Mouse (Mus musculus) lung, postnatal 0 days (tissue): ENCODE results near the gene Hspa12b. TPM values are rescaled to one million over a fixed set of nuclear protein-coding genes. Genes with fewer than 3 reads are reported as not detected.

Experiments used
- ATAC-seq: fragments of 200-750 bp; cut with Nextera tagmentation; 2 replicates; pipeline ENCODE4 v1.8.0; 2017; ENCODE audit warnings: moderate library complexity
- DNase-seq: peaks from one replicate; pipeline ENCODE4 v3.0.0-alpha.2; 2016; ENCODE audit warnings: low spot score
- H3K27ac ChIP-seq: fragments of 300-500 bp; sonication (generic); 2 replicates; pipeline ENCODE4 v1.5.1; 2014; ENCODE audit warnings: antibody characterized with exemption, mild to moderate bottlenecking, low read length, mixed read lengths
- H3K27me3 ChIP-seq: fragments of 300-500 bp; sonication (generic); replicated peaks from 2 replicates; pipeline ENCODE4 v1.6.1; 2014; ENCODE audit warnings: low read length, mixed read lengths; ENCODE audit not compliant: insufficient read depth
- H3K36me3 ChIP-seq: fragments of 300-500 bp; sonication (generic); 2 replicates; pipeline ENCODE4 v1.6.1; 2014; ENCODE audit warnings: low read length, mixed read lengths; ENCODE audit not compliant: insufficient read depth
- H3K4me1 ChIP-seq: fragments of 300-500 bp; sonication (generic); 2 replicates; pipeline ENCODE4 v1.6.1; 2014; ENCODE audit warnings: antibody characterized with exemption, low read depth, low read length, mixed read lengths; ENCODE audit not compliant: insufficient read depth
- H3K4me2 ChIP-seq: fragments of 300-500 bp; sonication (generic); replicated peaks from 2 replicates; pipeline ENCODE4 v1.6.1; 2014; ENCODE audit warnings: low read depth, mild to moderate bottlenecking, low read length, moderate library complexity, mixed read lengths
- H3K4me3 ChIP-seq: fragments of 300-500 bp; sonication (generic); 2 replicates; pipeline ENCODE4 v1.5.1; 2014; ENCODE audit warnings: low read depth, low read length
- H3K9ac ChIP-seq: fragments of 300-500 bp; sonication (generic); replicated peaks from 2 replicates; pipeline ENCODE4 v1.6.1; 2014; ENCODE audit warnings: low read depth, mild to moderate bottlenecking
- H3K9me3 ChIP-seq: fragments of 300-500 bp; sonication (generic); 2 replicates; pipeline ENCODE4 v1.6.1; 2016; ENCODE audit warnings: low read length, mixed read lengths
- CTCF ChIP-seq: IDR thresholded peaks from 2 replicates; pipeline ENCODE4 v1.5.1; 2016; ENCODE audit warnings: antibody characterized with exemption, mild to moderate bottlenecking
- EP300 ChIP-seq: IDR thresholded peaks from 2 replicates; pipeline ENCODE4 v1.6.1; 2016; ENCODE audit warnings: antibody characterized with exemption, mild to moderate bottlenecking, control low read depth
- WGBS: fragments of 180-500 bp; shearing (Covaris S2); extraction: QIAGEN DNeasy Blood & Tissue Kit; methylation state at CpG from one replicate; pipeline ENCODE4 v1.1.7; 2014; 5-methylcytosine and 5-hydroxymethylcytosine counted together
- polyA plus RNA-seq: library from polyadenylated mRNA; unstranded; fragments of >200 nt; fragmentation: Nextera tagmentation; extraction: Ambion mirVana; gene quantifications from 2 replicates; pipeline ENCODE4 v1.2.1, GENCODE M21; 2015

Gene Hspa12b
- polyA plus RNA-seq, 1 experiment from 2014 or later: 17.9 TPM

- H3K27ac ChIP-seq: no peak overlapping the region
- no peak for ATAC-seq
- no peak for DNase-seq
- peaks cover under 1% of the 10 kb centered on the region; the same call in 1 of the 2 replicates for H3K4me1 ChIP-seq
- no peaks in the 10 kb centered on the region for H3K27me3 ChIP-seq
- H3K9me3 ChIP-seq: no peaks in the 10 kb centered on the region
- 61% methylated on average over 13 of the region's 13 CpGs for WGBS
- no peak overlapping the region for H3K4me3 ChIP-seq
- peaks cover 26% of the 10 kb centered on the region for H3K36me3 ChIP-seq
- no peak overlapping the region for H3K4me2 ChIP-seq
- no peak overlapping the region for H3K9ac ChIP-seq
- TF ChIP-seq EP300 (no peak), CTCF (no peak)
These were observed 18.0 kb downstream of the Hspa12b start for GRCm38 (mm10) chr2:131145121-131145520.

DNA sequence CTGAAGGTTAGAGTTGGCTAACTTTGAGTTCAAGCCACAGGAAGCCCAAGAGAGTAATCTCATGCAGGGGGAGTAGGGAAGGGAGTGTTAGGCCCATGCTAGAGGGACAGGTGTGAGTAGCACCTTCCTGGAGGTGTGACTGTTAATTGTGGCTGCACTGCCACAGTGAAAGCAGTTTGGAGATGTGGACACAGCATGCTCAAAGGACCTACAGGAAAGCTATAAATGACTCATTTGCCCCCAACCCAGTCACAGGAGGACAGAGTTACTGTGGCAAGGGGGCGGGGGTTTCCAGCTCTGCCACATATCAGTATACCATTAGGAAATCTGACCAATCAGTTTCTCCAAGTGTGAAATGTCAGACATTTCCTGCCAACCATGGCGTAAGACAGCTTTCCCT is 18.5 kb downstream of the Hspa12b start:
- peaks cover 26% of the 10 kb centered on the region for H3K36me3 ChIP-seq
- WGBS: 73% methylated on average over 2 of the region's 2 CpGs

DNA sequence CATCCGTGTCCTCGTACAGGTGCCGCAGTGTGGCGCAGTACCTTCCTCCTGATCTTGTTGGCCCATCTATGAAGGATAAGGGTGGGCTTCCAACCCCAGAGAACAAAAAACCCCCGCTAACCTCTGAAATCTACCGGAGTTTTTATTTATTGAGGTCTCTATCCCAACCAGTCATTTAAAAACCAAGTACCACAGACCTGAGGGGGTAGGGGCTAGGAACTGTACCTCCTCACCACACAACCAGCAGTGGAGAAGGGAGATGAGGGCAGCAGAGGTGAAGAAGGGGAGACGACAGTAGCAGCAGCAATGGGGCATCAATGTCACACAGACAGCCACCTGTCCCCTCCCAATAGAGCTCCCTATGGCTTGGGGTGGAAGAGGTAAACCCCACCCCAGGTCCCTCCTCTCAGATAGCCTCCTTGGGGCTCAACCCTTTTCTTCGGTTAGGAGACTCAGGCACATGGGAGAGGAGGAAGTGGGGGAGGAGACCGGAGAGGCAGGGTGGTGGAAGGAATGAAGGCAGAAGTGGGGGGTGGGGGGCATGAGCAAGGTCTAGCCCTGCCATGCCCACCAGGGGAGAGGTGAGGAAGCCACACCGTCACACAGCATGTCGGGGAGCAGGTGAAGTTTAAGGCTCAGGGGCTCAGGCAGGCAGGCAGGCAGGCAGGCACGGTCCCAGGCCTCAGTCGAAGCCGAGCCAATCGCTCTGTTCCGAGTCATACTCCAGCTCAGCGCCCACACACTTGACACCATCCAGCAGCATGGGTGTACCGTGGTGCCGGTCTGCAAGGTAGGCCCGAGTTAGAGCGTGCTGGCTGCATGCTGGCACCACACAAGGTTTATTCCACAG is 19.3 kb downstream of the Hspa12b start:
- DNase-seq: no peak
- ATAC-seq: no peak
- H3K36me3 ChIP-seq: peaks cover 26% of the 10 kb centered on the region
- 83% methylated on average over 20 of the region's 21 CpGs for WGBS
- no peak for TF ChIP-seq EP300
- no peak for TF ChIP-seq CTCF
- H3K27ac ChIP-seq: no peak overlapping the region
- H3K27me3 ChIP-seq: no peaks in the 10 kb centered on the region
- H3K4me3 ChIP-seq: no peak overlapping the region
- H3K9me3 ChIP-seq: no peaks in the 10 kb centered on the region
- H3K4me2 ChIP-seq: no peak overlapping the region
- no peaks in the 10 kb centered on the region for H3K4me1 ChIP-seq
- H3K9ac ChIP-seq: no peak overlapping the region

More for the DNA sequence above, 18.5 kb downstream of the Hspa12b start:
- Histone ChIP-seq H3K27ac (no peak overlapping the region), H3K9me3 (no peaks in the 10 kb centered on the region), H3K9ac (no peak overlapping the region), H3K27me3 (no peaks in the 10 kb centered on the region), H3K4me3 (no peak overlapping the region), H3K4me1 (no peaks in the 10 kb centered on the region), H3K4me2 (no peak overlapping the region)
- no peak for TF ChIP-seq EP300
- TF ChIP-seq CTCF: no peak
- DNase-seq (no peak), ATAC-seq (no peak)

GRCm38 (mm10) chr2:131147043-131147365 is 19.9 kb downstream of the Hspa12b start:
- DNase-seq: no peak
- TF ChIP-seq CTCF (no peak), EP300 (no peak)
- Histone ChIP-seq H3K9ac (no peak overlapping the region), H3K36me3 (peaks cover 26% of the 10 kb centered on the region), H3K4me1 (no peaks in the 10 kb centered on the region), H3K4me3 (no peak overlapping the region), H3K27me3 (no peaks in the 10 kb centered on the region), H3K27ac (no peak overlapping the region), H3K4me2 (no peak overlapping the region), H3K9me3 (no peaks in the 10 kb centered on the region)
- 92% methylated on average over 8 of the region's 8 CpGs for WGBS
- ATAC-seq: no peak

DNA sequence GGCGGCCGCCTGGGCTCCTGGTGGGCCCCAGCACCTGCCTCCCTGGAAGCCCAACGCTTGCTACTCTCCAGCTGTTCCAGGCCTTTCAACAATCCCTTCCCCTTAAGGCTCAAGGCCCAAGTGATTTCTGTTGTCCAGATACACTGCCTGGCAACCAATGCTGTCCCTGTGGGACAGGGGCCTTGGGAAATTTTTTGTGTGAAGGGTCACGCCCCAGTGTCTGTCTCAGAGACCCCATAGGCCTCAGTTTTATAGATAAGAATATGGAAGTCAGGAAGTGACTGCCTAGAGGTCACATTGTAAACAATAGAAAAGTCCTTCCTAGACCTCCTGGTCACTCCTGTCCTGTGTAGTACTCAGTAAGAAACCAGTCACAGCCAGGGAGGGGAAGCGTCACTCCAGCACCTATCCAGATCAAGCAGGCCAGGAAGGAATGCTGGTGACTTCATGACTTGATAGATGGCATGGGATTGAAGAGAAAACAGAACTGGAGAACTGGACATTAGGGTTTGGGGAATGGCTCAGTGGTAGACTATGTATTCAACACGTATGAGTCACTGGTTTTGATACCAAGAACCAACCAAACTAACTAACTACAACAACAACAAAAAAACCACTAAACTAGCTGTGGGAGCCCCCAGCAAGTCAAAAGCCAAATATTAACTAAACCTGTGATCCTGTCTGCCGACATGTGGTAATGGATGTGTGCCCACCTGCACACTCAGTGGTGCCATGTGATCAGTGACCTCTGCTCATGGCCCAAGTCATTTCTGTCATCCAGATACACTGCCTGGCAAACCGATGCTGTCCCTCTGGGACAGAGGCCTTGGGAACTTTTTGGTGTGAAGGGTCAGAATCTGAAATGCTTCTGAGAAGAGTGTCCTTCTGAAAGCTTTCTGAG is 21.5 kb downstream of the Hspa12b start:
- Histone ChIP-seq H3K9me3 (no peaks in the 10 kb centered on the region), H3K27ac (no peak overlapping the region), H3K4me2 (no peak overlapping the region), H3K4me3 (no peak overlapping the region), H3K4me1 (no peaks in the 10 kb centered on the region), H3K27me3 (no peaks in the 10 kb centered on the region), H3K36me3 (peaks cover 26% of the 10 kb centered on the region), H3K9ac (no peak overlapping the region)
- DNase-seq (no peak), ATAC-seq (peak; percentile 30; the same call in 1 of the 2 replicates)
- WGBS: 76% methylated on average over 8 of the region's 8 CpGs
- TF ChIP-seq CTCF (no peak), EP300 (no peak)

DNA sequence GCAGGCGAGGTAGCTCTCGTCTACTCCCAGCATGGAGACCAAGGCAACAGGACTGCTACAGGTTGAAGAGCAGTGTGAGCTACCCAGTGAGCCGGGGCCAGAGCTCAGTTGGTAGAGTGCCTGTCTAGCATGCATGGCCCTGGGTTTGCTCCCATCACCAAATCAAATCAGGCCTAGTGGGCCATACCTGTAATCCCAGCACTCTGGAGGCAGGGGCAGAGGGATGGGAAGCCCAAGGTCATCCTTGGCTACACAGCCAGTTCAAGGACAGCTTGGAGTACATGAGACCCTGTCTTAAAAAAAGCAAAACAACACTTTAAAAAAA is 22.1 kb downstream of the Hspa12b start:
- Histone ChIP-seq H3K9ac (no peak overlapping the region), H3K4me3 (no peak overlapping the region), H3K27me3 (no peaks in the 10 kb centered on the region), H3K27ac (no peak overlapping the region), H3K4me1 (no peaks in the 10 kb centered on the region), H3K9me3 (no peaks in the 10 kb centered on the region), H3K4me2 (no peak overlapping the region), H3K36me3 (peaks cover 26% of the 10 kb centered on the region)
- TF ChIP-seq EP300: no peak
- no peak for TF ChIP-seq CTCF
- no peak for DNase-seq
- 93% methylated on average over 3 of the region's 3 CpGs for WGBS
- ATAC-seq: no peak
